Mouse (Mus musculus): ENCODE results near the gene Mef2d. TPM values are rescaled to one million over a fixed set of nuclear protein-coding genes. Genes with fewer than 3 reads are reported as not detected.

The Mef2d gene
- polyA plus RNA-seq, 1 experiment: 89.7 TPM

DNA sequence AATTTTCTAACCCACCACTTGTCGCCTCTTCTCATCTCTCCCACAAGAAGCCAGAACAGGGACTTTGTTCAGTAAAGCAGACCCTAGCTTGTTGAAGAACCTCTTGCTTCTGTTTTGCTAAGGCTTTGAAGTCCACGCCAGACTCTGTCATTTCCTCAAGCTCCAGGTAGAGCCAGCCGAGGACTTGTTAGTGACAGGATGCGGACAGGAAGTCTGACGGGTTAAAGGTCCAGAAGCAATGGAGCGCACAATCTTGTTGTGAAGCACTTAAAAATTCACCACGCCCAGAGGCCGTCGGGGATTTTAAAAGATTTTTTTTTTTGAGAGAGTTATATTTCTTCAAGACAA is 759 bp upstream of the Mef2d start:
- WGBS: 2% methylated on average over 9 of the region's 9 CpGs
- Histone ChIP-seq H3K4me3 (ENCODE audit: low read depth, low read length) (peak overlapping the region; percentile 91), H3K27ac (ENCODE audit: insufficient read depth, low read depth, low read length) (peak overlapping the region; percentile 96), H3K27me3 (ENCODE audit: control insufficient read depth, insufficient read depth, low read length) (no peaks in the 10 kb centered on the region), H3K4me1 (ENCODE audit: control insufficient read depth, insufficient read depth, insufficient read length, low read length) (peaks cover 48% of the 10 kb centered on the region), H3K36me3 (ENCODE audit: control insufficient read depth, insufficient read depth, low read length) (no peaks in the 10 kb centered on the region)
- TF ChIP-seq CTCF (IDR thresholded peaks at IDR 0.05; ENCODE audit: extremely low read depth, insufficient read length, insufficient replicate concordance, low read depth, low read length) (no peak), POLR2A (IDR thresholded peaks at IDR 0.05; ENCODE audit: low read depth, low read length) (no peak; the same call in 1 of the 2 replicates)

GRCm38 (mm10) chr3:88142546-88142915 is 359 bp downstream of the Mef2d start:
- under 1% methylated on average over 57 of the region's 57 CpGs for WGBS
- Histone ChIP-seq H3K4me3 (ENCODE audit: low read depth, low read length) (peak overlapping the region; percentile 91), H3K27me3 (ENCODE audit: control insufficient read depth, insufficient read depth, low read length) (no peaks in the 10 kb centered on the region), H3K27ac (ENCODE audit: insufficient read depth, low read depth, low read length) (peak overlapping the region; percentile 92), H3K4me1 (ENCODE audit: control insufficient read depth, insufficient read depth, insufficient read length, low read length) (peaks cover 55% of the 10 kb centered on the region), H3K36me3 (ENCODE audit: control insufficient read depth, insufficient read depth, low read length) (no peaks in the 10 kb centered on the region)
- TF ChIP-seq CTCF (IDR thresholded peaks at IDR 0.05; ENCODE audit: extremely low read depth, insufficient read length, insufficient replicate concordance, low read depth, low read length): no peak
- no peak for TF ChIP-seq POLR2A (IDR thresholded peaks at IDR 0.05; ENCODE audit: low read depth, low read length)

DNA sequence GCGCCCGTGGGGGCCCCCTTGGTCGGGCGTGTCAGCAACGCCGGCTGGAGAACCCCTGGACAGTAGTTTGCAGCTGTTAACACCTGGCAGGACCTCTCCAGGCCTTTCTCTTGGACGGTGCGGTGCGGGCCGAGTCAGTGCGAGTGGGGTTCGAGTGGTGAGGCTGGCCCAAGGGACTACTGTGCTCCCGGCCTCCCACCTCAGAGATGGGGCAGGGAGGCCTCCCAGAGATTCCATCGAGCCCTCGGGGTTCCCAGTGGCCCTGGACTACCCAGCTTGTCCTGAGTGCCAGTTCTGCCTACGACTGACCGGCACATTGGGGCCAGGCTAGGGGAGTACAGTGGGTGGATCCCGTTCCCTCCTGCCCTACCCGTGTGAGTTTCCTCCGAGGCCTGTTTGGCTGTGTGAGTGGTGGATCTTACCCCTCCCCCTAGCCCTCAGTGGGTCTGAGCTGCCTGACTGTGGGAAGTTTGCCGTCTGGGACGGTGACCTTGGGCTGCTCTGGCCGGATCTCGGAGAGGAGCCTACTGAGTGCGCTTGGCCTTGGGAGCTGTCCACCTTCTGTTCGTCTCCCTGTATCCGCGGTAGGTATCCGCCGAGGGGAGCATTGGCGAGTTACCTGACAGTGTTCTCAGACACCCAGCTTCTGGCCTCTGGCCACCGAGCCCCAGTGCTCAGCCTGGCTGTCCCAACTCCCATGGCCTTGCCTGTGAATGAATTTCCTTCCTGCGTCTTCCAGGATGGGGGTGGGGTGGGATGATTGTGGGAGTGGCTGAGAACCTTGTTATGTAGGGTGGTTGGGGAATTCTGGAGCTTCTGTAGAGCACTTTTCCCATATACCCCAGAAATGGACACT is 972 bp downstream of the Mef2d start:
- 0% methylated on average over 33 of the region's 33 CpGs for whole genome bisulfite sequencing
- Histone ChIP-seq H3K27ac (ENCODE audit: insufficient read depth, low read depth, low read length) (peak overlapping the region; percentile 92), H3K4me3 (ENCODE audit: low read depth, low read length) (peak overlapping the region; percentile 91), H3K4me1 (ENCODE audit: control insufficient read depth, insufficient read depth, insufficient read length, low read length) (peaks cover 61% of the 10 kb centered on the region), H3K27me3 (ENCODE audit: control insufficient read depth, insufficient read depth, low read length) (no peaks in the 10 kb centered on the region), H3K36me3 (ENCODE audit: control insufficient read depth, insufficient read depth, low read length) (no peaks in the 10 kb centered on the region)
- no peak for TF ChIP-seq CTCF (IDR thresholded peaks at IDR 0.05; ENCODE audit: extremely low read depth, insufficient read length, insufficient replicate concordance, low read depth, low read length)
- TF ChIP-seq POLR2A (IDR thresholded peaks at IDR 0.05; ENCODE audit: low read depth, low read length): peak; percentile 65

DNA sequence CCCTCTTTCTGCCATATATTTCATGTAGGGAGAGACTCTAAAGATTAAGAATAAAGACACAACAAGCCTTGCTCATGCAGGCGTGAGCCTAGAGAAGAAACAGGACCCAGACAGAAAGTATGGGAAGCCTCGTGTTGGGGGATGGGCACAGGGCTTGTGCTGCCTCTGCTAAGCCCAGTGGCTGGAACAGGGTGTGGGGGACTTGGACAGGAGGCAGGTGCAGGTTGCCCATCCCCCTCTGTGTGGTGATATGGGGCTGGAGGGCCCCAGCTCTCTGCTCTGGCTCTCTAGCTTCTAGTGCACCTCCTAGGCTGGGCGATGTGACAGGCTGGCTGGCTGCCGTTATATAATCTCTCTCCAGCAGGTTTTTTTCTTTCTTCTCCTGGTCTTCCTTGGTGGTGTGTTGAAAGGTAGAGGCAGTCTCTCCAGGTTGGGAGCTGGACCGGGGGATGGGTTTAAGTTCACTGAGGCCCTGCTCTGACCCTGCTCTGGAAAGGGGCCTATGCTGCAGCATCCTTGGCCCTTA is 1.9 kb downstream of the Mef2d start:
- Histone ChIP-seq H3K27me3 (ENCODE audit: control insufficient read depth, insufficient read depth, low read length) (no peaks in the 10 kb centered on the region), H3K4me1 (ENCODE audit: control insufficient read depth, insufficient read depth, insufficient read length, low read length) (peaks cover 69% of the 10 kb centered on the region), H3K36me3 (ENCODE audit: control insufficient read depth, insufficient read depth, low read length) (no peaks in the 10 kb centered on the region), H3K4me3 (ENCODE audit: low read depth, low read length) (peak overlapping the region; percentile 50), H3K27ac (ENCODE audit: insufficient read depth, low read depth, low read length) (peak overlapping the region; percentile 92)
- TF ChIP-seq POLR2A (IDR thresholded peaks at IDR 0.05; ENCODE audit: low read depth, low read length) (no peak), CTCF (IDR thresholded peaks at IDR 0.05; ENCODE audit: extremely low read depth, insufficient read length, insufficient replicate concordance, low read depth, low read length) (no peak)
- 11% methylated on average over 5 of the region's 5 CpGs for WGBS

GRCm38 (mm10) chr3:88144648-88145410 is 2.7 kb downstream of the Mef2d start:
- 16% methylated on average over 6 of the region's 6 CpGs for WGBS
- Histone ChIP-seq H3K4me1 (ENCODE audit: control insufficient read depth, insufficient read depth, insufficient read length, low read length) (peaks cover 71% of the 10 kb centered on the region), H3K27ac (ENCODE audit: insufficient read depth, low read depth, low read length) (peak overlapping the region; percentile 92), H3K36me3 (ENCODE audit: control insufficient read depth, insufficient read depth, low read length) (no peaks in the 10 kb centered on the region), H3K27me3 (ENCODE audit: control insufficient read depth, insufficient read depth, low read length) (no peaks in the 10 kb centered on the region), H3K4me3 (ENCODE audit: low read depth, low read length) (peak overlapping the region; percentile 21; the same call in 1 of the 2 replicates)
- TF ChIP-seq CTCF (IDR thresholded peaks at IDR 0.05; ENCODE audit: extremely low read depth, insufficient read length, insufficient replicate concordance, low read depth, low read length) (no peak), POLR2A (IDR thresholded peaks at IDR 0.05; ENCODE audit: low read depth, low read length) (no peak)

- H3K36me3 ChIP-seq (ENCODE audit: control insufficient read depth, insufficient read depth, low read length): no peaks in the 10 kb centered on the region
- H3K4me1 ChIP-seq (ENCODE audit: control insufficient read depth, insufficient read depth, insufficient read length, low read length): peaks cover 71% of the 10 kb centered on the region
- H3K27ac ChIP-seq (ENCODE audit: insufficient read depth, low read depth, low read length): 0 out of 2 replicates have a peak overlapping the region, but pooled peaks have one; percentile 4
- H3K4me3 ChIP-seq (ENCODE audit: low read depth, low read length): no peak overlapping the region
- H3K27me3 ChIP-seq (ENCODE audit: control insufficient read depth, insufficient read depth, low read length): no peaks in the 10 kb centered on the region
- WGBS: 28% methylated on average over 4 of the region's 4 CpGs
- TF ChIP-seq POLR2A (IDR thresholded peaks at IDR 0.05; ENCODE audit: low read depth, low read length) (no peak), CTCF (IDR thresholded peaks at IDR 0.05; ENCODE audit: extremely low read depth, insufficient read length, insufficient replicate concordance, low read depth, low read length) (no peak)
Measured at GRCm38 (mm10) chr3:88145411-88145782, 3.2 kb downstream of the Mef2d start.

- H3K4me1 ChIP-seq (ENCODE audit: control insufficient read depth, insufficient read depth, insufficient read length, low read length): peaks cover 71% of the 10 kb centered on the region
- no peaks in the 10 kb centered on the region for H3K27me3 ChIP-seq (ENCODE audit: control insufficient read depth, insufficient read depth, low read length)
- TF ChIP-seq POLR2A (IDR thresholded peaks at IDR 0.05; ENCODE audit: low read depth, low read length) (no peak), CTCF (IDR thresholded peaks at IDR 0.05; ENCODE audit: extremely low read depth, insufficient read length, insufficient replicate concordance, low read depth, low read length) (no peak)
Measured at GRCm38 (mm10) chr3:88145952-88146351, 3.8 kb downstream of the Mef2d start.

More at GRCm38 (mm10) chr3:88145952-88146351, 3.8 kb downstream of the Mef2d start:
- no peaks in the 10 kb centered on the region for H3K36me3 ChIP-seq (ENCODE audit: control insufficient read depth, insufficient read depth, low read length)
- WGBS: 24% methylated on average over 5 of the region's 5 CpGs
- no peak overlapping the region for H3K4me3 ChIP-seq (ENCODE audit: low read depth, low read length)
- H3K27ac ChIP-seq (ENCODE audit: insufficient read depth, low read depth, low read length): no peak overlapping the region
